Mouse (Mus musculus) stomach, adult 2 months (tissue): ENCODE data around the gene Mrln. TPM values are rescaled to one million over a fixed set of nuclear protein-coding genes. Genes with fewer than 3 reads are reported as not detected.

Experiments
- polyA plus RNA-seq: library from polyadenylated mRNA; depleted of rRNA; stranded (reverse); fragments of >200 nt; gene quantifications from 2 replicates; pipeline ENCODE4 v1.2.3, GENCODE M21; 2012; rRNA removed

Mrln gene
- polyA plus RNA-seq: 0.24 and 0.39 TPM in 2 replicates

DNA sequence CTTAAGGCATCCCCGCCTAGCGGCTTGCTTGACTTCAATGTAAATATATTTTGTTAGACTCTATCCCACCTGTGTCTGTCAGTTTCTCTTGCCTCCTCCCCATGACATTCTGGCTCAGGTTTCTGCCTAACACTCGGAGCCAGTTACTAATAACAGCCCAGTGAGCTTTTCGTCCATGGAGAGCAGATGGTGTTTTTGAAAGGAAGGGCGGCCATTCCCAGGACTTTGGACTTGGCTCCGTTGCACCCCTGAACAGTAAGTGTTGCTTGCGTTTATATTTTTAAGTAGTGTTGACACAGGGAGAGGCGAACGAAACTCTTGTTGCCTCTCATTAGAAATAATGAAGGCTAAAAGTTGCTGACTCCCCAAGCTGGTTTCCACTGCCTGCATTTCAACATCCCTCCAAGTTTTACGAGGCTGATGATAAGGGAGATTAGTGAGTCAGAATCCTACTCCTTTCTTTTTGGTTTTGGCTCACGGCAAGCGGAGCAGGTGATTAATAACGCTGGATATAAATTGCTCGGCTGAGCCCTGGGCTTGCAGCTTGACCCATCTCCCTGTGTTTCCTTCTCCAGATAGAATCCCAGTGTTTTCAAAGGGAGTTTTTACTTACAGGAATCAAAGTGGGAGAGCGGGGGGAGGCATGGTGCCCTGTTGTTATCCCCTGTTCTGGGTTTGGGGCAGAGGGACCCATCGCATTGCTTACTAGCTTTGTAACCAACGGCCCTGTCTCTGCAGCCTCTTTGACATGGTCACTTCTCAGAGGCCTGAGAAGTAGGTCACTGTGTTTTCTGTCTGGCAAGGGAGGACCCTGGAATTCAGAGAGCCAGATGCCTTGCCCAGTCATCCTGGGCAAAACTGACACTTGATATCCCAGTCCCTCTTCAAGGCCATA lies at the start of gene Mrln:
Mrln (plus strand) TSS at position 160 of the 895 bp plus-strand sequence.

DNA sequence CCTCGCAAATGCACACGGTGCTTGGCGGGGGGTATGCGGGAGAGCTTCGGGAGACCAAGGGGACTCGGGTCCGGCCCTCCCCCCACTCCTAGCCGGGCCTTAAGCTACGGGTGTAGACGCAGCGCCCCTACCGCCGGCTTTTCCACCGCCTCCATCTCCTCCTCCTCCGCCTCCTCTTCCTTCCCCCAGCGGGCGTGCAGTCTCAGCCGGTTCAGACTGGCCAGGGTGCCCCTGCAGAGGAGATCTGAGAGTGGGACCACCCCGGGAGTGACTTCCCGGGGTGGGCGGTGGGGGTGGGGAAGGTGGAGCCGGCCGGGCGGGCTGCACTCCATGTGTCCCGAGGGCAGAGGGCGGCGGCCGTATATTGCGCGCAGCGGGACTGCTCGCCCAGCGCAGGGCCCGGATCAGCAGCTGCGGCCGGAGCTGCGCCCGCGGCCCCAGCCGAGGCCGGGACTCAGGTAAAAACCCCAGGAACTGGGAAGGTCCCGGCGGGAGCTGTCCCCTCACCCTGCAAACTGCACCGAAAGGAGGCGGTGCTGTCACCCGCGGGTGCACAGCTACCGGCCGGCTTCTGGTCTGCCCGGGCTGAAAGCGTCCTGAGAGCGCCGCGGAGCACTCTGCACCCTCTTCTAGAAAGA lies 40.6 kb downstream of the Mrln start, which contains the start of gene Slc16a9:
Slc16a9 (plus strand) TSS at position 180 of the 638 bp plus-strand sequence.

Other genes with a start within 250 kb of the Mrln start
- 11.1 and 11.9 TPM in 2 replicates for gene Ccdc6, start 107.5 kb upstream of the Mrln start, polyA plus RNA-seq
- gene Slc16a9, start 40.4 kb downstream of the Mrln start, polyA plus RNA-seq: 1.2 and 2.1 TPM in 2 replicates
- gene Fam13c, start 235.8 kb downstream of the Mrln start, polyA plus RNA-seq: 1.2 TPM in 2 replicates